Mouse (Mus musculus): Measurements from ENCODE around the gene Stk40. TPM values are rescaled to one million over a fixed set of nuclear protein-coding genes. Genes with fewer than 3 reads are reported as not detected.

Gene Stk40
- total RNA-seq, 1 experiment from 2014 or later, result 11.7 TPM

DNA sequence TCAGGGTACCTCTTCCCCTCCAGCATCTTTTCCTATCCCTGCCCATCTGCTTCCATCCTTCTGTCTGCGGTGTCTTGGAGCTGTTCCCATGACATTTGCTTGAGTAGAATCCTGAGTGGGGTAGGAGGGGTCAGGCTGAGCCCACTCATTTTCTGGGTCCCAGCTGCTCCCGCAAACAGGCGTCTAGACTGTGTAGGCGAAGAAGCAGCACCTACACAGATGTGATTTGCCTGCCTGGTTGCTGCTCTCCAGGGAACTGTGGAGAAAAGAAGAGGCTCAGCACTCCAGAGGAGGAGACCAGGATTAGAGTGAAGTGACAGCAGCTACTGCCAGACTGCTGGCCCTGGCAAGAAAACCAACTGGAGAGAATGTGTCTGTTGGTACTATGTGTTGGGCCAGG lies 14.9 kb downstream of the Stk40 start:
- no peak for ATAC-seq (replicated peaks; ENCODE audit: low read depth, poor library complexity, severe bottlenecking)

DNA sequence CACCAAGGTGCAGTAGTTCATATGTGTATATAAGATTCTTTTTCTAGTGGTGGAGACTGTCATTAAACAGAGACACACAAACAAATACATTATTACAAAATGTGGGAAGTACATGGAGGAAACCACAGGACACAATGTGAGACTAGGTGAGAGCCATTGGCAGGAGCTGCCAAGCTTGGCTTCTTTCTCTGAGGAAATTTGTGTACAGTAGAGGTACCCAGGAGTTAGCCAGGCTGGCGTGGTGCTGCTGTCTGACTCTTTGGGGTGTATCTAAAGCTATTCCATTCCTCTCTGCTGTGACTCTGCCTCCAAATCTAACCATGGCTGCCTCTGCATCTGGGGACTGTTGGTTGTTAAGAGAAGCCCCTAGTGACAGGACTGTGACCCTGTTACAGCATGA lies 15.3 kb downstream of the Stk40 start:
- no peak for ATAC-seq (replicated peaks; ENCODE audit: low read depth, poor library complexity, severe bottlenecking)

DNA sequence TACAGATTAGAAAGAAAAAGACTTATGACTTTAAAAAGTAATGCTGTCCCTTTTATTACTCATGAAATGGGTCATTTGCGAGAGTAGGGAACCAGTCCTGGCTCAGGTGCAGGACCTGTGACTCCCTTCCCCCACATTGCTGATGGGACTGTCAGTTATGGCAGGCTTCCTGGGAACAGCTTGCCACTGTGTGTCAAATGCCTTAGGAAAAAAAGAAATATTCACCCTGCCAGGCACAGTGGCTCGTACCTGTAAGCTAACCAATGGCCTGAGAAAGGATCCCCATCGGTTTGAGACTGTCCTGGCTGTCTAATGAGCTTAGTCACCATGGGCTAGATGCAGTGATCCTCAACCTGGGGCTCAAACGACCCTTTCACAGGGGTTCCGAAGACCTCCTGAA lies 16.3 kb downstream of the Stk40 start:
- no peak for ATAC-seq (replicated peaks; ENCODE audit: low read depth, poor library complexity, severe bottlenecking)

DNA sequence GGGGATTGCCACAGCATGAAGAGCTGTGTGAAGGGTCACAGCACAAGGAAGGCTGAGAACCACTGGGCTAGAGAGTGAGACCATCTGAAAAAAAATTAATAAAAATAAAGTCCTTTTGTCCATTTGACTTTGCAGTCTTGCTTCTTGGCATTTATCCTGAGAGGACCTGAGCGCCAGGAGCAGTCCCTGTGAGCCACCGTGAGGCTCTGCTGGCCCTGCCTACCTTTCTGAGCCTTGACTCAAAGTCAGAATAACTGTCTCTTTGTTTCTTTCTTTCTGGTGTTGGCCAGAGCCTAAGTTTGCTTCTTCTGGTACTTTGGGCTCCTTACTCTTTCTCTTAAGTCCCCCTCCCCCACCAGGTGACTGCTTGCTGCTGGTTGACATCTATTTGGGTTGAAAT lies 16.7 kb downstream of the Stk40 start:
- ATAC-seq (replicated peaks; ENCODE audit: low read depth, poor library complexity, severe bottlenecking), result no peak

DNA sequence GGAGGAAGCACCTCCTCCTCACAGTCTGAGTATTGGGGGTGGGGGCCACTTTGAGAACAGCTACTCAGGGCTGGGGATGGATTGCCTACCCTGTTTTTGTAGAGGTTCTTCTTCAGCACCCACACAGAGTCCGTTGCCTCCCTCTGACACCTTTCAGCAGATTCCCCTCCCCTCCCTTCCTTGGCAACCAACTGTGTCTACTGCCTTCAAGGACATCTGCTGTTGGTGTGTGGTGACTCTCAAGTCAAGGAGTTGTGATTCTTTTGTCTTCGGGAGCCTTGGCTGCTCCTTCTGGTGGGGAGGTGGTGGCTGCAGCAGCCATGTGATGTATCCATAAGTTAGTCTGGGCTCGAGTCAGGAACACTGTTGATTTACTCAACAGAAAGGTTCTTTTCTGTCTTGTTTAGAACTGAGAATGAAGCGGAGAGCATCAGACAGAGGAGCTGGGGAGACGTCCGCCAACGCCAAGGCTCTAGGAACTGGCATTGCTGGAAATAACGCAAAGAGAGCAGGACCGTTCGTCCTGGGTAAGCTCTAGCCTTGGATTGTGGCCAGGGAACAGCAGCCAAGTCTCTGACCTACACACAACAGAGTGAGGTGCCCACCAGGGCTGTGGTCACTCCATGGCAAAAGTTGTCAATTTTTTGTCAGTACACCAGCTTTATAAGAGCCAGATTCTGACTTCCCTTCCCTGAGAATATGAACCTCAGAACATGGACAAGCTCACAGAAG lies 19.7 kb downstream of the Stk40 start:
- ATAC-seq (replicated peaks; ENCODE audit: low read depth, poor library complexity, severe bottlenecking), result no peak

DNA sequence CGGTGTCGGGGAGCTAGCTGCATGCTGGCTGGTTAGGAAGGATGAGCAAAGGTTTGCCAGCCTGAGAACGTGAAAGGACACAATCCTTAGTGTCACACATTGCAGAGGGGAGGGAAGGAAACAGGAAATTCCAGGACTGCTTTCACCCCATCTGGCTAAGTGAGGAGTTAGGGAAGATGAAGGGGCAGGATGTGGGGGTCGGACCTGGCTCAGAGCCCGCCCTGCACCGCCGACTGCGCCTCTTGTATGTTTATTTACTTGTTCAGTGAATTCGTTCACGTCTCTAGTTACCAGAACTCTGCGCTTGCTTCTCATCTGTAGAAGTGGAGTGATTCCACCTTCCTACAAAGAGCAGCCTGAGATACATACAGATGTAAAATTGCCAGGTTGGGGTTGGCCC lies 26.7 kb downstream of the Stk40 start:
- ATAC-seq (replicated peaks; ENCODE audit: low read depth, poor library complexity, severe bottlenecking), result no peak

DNA sequence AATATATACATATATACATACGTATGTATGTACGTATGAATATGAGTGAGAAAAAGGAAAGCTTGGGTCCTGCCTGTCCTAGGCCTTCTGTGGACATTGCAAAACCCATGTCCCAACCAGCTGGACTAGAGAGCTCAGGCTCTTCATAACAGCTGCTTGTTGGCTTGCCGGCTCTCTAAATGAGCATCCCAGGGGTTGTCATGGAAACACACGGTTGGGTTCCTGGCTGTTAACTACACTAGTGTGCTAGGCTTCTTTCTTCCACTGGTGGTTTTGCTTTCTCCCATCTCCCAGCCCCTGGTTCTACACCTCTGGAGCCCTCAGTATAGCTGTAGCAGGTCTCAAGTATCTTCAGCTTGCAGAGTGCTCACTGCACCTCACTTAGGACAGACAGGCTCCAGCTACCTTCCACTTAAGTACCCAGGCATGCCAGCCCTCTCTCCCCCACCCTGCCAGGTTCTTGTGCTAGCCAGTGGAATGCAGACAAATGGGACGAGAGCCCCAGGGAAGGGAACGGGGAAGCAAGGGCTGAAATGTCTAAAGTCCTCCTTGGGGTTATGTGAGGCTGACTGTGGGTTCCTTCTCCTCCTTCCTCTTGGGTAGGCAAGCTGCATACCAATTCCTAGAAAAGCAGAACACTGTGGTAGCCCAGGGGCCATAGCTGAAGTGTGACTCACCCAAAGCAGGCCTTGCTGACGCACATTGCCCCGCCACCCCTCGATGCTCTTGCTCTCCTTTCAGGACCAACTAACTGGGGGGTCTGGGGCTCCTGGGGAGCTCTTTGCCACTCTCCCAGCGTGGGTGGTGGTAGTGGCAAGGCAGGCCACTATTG lies 27.7 kb downstream of the Stk40 start:
- peak; percentile 97 for ATAC-seq (replicated peaks; ENCODE audit: low read depth, poor library complexity, severe bottlenecking)

DNA sequence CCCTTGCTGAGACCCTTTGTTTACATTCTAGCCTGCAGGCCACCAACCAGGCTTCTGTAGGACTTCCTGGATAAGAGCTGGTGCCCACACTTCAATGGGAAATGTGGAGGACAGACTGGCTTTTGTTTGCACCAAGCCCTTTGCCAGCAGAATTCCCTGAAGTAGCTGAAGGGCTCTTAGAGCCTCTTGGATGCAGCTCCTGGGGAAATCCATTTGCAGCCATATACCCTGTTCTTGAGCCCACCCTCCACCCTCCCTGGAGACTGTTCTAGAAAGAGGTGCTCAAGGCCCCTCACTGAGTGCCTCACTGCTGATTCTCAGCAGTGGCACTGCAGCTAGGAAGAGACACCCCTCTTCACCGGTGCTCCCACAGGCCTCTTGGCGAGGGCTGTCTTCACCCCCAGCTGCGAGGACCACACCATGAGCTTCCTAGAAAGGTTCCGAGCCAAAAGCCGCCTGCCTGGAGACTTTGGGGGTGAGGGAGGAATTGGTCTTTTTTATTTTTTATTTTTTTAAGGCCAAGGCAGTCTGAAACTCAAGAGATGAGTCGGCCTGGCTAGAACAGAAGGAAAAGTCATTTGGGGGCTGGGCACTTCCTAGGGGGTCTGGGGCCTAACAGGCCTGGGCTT lies 29.0 kb downstream of the Stk40 start:
- no peak for ATAC-seq (replicated peaks; ENCODE audit: low read depth, poor library complexity, severe bottlenecking)

DNA sequence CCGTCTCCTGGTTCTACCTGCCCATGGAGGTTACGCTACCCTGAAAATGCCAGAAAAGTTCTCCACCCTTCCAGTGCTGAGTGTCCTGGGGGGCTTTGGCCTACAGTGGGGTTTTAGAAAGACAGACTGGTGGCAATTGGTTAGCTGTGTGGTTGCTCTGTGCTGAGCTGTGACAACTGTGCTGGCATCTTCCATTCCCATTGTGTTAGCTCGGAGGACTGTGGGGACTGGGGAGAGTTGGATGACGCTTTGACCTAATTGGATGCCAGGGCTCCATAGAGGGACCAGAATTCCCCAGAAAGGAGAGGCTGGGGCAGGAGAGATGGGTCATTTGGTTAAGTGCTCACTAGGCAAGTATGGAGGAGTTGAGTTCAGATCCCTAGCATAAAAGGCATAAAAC lies 30.5 kb downstream of the Stk40 start:
- ATAC-seq (replicated peaks; ENCODE audit: low read depth, poor library complexity, severe bottlenecking), result no peak

DNA sequence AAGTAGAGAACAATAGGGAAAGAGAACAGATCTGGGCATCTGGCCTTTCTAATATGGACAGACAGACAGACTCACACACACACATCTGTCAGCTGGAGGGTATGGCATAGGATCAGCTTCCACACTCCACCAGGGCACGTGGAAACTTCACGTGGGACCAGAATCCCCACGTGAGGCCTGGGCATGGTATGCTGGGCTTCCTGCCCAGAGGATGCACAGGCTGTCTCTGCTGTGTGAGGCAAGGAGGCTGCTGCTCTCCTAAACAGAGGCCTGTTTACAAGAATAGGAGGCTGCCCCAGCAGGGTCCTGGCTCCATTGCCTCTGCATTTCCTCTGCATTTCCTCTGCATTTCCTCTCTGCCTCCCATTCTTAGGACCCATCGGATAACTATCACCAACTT lies 30.9 kb downstream of the Stk40 start:
- no peak for ATAC-seq (replicated peaks; ENCODE audit: low read depth, poor library complexity, severe bottlenecking)

DNA sequence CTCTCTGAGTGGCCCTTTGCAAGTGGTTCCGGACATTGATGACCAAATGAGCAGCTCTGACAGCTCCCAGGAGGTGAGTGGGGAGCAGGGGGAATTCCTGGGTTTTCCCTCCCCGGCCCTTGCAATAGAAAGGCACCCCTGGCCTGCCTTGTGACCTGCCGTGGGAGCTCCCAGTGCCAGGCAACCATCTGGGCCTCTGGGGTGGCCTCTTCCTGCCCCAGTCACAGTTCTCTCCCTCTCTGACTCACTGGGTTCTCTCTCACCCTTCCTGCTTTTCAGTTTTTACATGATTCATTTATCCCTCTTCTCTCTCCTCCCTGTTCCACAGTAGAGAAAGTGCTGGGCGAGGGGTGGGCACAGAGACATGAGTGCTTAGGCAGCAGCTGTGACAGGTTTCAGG lies 34.0 kb downstream of the Stk40 start:
- no peak for ATAC-seq (replicated peaks; ENCODE audit: low read depth, poor library complexity, severe bottlenecking)

DNA sequence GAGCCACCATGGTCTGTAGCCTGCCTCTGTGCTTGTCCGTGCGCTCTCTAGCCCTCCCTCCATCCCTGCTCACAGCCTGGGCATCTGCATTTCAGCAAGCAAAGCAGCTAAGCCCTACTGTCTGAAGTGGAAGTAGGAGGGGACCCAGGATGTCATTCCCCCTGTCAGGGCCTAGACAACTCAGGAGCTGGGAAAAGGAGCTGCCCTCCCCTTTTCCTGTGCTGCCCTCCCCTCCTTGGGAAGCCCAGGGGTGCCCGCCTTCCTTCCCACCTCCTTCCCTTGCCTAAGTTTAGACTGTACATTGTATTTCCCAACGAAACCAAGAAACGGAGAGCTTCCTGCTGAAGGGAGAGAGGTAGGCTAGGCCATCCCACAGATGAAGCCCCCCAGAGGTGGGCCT lies 37.3 kb downstream of the Stk40 start:
- ATAC-seq (replicated peaks; ENCODE audit: low read depth, poor library complexity, severe bottlenecking), result no peak

DNA sequence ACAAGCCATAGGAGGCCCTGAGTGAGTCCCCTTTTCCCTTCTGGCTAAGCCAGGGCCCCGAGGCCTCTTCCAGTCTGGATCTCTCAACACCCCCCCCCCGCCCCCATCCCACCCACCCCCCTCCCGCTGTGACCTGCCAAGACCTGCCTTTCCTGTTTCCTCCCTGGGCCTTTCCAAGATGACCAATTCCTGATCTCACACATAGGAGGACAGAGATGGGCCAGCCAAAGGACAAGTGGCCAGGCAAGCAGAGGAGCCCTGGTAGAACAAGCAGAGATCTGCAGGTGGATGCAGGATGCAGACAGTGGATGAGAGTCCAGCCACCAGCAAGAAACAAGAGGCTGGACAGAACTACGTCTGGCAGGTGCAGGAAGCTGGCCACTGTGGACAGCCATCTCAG lies 41.6 kb downstream of the Stk40 start:
- no peak for ATAC-seq (replicated peaks; ENCODE audit: low read depth, poor library complexity, severe bottlenecking)

DNA sequence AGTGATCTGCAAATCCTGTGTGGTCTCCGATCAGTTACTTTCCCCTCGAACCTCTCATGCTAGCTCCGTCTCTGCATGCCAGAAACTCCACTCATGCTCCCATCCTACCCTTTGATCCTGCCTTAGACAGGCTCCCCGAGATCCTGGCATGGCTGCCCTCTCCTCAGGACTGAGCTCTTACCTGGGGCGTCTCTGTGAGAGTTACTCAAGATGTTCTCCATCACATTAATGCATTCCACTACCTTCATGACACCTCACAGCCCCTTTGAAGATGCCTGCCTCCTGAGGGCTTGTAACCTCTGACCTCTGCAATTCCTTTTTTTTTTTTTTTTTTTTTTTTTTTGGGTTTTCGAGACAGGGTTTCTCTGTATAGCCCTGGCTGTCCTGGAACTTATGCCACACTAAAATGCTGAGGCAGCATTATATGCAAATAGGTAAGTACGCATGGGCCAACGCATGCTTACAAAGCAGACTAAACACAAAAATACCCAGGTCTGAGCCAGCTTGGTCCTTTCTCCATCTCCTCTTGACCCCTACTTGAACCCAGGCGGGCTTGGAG lies 43.3 kb downstream of the Stk40 start:
- no peak for ATAC-seq (replicated peaks; ENCODE audit: low read depth, poor library complexity, severe bottlenecking)

DNA sequence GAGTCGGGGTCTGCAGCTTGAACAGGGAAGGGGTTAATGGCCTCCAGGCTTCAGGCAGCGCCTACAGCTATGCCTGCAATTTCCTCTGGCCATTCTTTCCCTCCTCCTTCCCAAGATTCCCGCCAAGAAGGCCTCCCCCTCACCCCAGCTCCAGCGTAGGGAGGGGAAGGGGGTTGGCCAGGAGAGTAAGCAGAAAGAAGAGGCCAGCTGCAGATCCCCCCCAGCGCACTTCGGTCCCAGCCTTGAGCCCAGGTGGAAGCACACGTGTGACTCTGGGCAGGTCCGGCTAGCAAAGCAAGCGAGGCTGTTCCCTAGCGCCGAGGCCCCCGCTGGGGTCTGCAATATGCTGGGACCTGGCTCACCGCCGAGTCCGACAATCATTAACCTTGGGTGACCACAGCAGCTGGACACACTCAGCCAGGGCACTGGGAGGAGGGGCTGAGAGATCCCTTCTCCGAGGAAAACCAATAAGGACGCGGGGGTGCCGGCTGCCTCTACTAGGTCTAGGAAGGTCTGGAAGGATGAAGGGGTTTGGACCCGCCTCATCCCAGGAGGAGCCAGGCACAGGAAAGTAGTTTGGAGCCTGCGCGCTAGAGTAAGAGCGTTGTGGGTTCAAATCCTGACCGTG lies 43.9 kb downstream of the Stk40 start, which contains the start of gene Eva1b:
Eva1b (plus strand) TSS at position 212 of the 628 bp plus-strand sequence.
- no peak for ATAC-seq (replicated peaks; ENCODE audit: low read depth, poor library complexity, severe bottlenecking)

DNA sequence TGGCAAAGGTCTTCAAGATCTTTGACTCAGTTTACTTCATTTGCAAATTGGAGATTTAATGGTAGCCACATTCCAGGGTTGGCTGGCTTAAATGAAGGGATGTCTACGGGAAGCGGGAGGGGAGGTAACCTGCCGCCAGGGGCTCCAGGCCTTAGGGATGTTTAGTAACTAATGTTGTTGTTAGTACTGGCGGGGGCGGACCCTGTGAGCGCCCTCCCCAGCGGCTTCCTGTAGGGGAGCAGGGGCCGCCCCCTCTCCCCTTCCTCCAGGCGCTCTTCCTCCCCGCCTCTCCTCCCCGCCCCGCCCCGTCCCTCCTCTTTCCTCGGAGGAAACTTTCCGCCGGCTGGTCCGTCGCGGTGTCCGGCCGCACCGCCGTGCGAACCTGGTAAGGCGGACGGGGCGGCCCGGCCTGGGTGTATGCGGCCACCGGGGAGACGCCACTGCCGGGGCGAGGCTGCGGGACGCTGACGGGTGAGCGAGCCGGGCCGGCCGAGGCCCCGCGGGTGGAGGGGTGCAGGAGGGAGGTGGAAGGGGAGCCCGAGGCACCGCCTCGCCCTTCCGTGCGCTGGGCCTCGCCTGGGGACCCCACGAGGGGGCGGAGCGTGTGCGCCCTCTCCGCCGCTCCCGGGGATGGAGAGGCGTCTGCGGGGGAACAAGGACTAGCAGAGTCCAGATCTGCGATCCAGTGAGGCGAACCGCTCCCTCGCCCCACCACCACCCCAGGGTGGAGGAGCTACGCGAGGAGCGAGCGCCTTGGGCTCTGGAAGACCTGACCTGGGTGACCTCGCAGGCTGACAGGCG lies 44.6 kb downstream of the Stk40 start:
- peak; percentile 68 for ATAC-seq (replicated peaks; ENCODE audit: low read depth, poor library complexity, severe bottlenecking)

DNA sequence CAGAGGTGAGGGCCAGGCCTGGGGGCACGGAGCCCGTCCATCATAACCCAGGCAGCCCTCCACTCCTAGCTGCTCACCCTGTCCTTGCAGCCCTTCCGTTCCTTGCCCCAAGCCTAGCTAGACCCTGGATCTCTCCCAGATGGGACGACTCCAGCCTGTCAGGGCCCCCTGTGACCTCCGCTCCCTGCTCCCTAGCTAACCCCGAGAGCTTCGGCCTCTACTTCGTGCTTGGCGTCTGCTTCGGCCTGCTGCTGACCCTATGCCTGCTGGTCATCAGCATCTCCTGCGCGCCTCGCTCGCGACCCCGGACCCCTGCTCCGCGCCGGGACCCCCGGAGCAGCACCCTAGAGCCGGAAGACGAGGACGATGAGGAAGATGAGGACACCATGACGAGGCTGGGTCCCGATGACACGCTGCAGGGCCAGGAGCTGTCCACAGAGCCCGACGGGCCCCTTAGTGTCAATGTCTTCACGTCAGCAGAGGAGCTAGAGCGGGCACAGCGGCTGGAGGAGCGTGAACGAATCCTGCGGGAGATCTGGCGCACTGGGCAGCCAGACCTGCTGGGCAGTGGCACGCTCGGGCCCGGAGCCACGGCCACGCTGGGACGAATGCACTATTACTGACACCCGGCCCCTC lies 45.4 kb downstream of the Stk40 start:
- ATAC-seq (replicated peaks; ENCODE audit: low read depth, poor library complexity, severe bottlenecking), result no peak

DNA sequence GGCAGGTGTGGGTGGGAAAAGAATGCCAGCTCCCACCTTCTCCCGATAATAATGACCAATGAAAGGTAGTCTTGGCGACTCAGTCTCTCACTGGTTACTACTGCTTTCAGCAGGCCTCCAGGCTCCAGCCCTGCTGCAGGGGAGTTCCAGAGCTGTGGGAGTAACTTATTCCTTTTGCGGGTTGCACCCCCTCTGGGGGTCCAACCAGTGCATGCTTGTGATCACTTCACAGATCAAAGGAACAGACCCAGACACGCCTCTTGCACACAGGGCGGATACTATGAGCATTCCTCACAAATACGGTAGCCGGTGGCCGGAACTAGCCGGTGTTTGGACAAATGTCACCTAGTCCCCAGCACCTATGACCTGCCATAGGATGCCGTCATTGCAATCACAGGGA lies 46.0 kb downstream of the Stk40 start:
- no peak for ATAC-seq (replicated peaks; ENCODE audit: low read depth, poor library complexity, severe bottlenecking)

DNA sequence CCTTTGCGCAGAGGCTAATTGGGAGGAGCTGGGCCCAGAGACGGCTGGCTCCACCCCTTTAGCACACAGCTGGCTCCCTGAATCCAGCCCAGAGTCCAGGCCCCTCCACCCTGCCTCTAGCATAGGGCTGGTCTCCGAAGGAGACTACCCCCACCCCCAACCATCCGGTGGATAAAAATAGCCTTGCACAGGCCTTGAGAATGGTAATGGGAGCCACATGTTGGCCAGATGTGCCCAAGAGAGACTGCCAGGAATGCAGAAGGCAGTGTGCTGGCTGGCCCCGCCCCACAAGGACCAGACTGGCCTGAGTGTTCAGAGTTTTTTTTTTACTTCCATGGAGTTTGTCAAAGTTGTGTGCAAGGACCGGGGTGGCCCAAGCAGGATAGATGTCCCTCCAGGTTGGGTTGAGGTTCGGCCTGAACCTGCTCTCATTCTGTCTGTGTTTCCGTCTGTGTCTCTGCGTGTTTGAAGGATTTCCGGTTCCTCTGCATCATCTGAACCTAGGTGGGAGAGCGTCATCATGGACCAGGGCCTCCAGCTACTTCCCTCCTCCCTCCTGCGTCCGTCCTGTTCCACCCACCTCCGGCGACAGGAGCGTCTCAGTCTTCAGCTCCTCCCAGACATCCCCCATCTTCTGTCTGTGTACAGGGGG lies 46.7 kb downstream of the Stk40 start:
- ATAC-seq (replicated peaks; ENCODE audit: low read depth, poor library complexity, severe bottlenecking), result no peak

All from common myeloid progenitor, adult 5-6 weeks (primary cell).